Mouse (Mus musculus) intestine, postnatal 0 days (tissue): ENCODE measurements around the gene Ms4a5. TPM values are rescaled to one million over a fixed set of nuclear protein-coding genes. Genes with fewer than 3 reads are reported as not detected.
"Not testable (repeated sequence)": the region's sequence is repeated elsewhere in the genome, so short reads cannot be mapped to it uniquely, and the experiment has no call there.

ENCODE experiments used
- ATAC-seq: fragments of 200-750 bp; cut with Nextera tagmentation; 2 replicates; pipeline ENCODE4 v1.8.0; 2017; ENCODE audit warnings: mild to moderate bottlenecking, moderate TSS enrichment, moderate library complexity
- H3K27ac ChIP-seq: fragments of 300-500 bp; sonication (generic); 2 replicates; pipeline ENCODE4 v1.5.1; 2014; ENCODE audit warnings: mild to moderate bottlenecking, low read depth, low read length, moderate library complexity
- H3K27me3 ChIP-seq: fragments of 300-500 bp; sonication (generic); replicated peaks from 2 replicates; pipeline ENCODE4 v1.6.1; 2014; ENCODE audit warnings: low read length, mixed read lengths; ENCODE audit not compliant: control insufficient read depth, insufficient read depth
- H3K36me3 ChIP-seq: fragments of 300-500 bp; sonication (generic); 2 replicates; pipeline ENCODE4 v1.6.1; 2014; ENCODE audit warnings: mild to moderate bottlenecking, moderate library complexity; ENCODE audit not compliant: control insufficient read depth, insufficient read depth
- H3K4me1 ChIP-seq: fragments of 300-500 bp; sonication (generic); replicated peaks from 2 replicates; pipeline ENCODE4 v1.6.1; 2014; ENCODE audit warnings: antibody characterized with exemption, low read length, mixed read lengths; ENCODE audit not compliant: control insufficient read depth, insufficient read depth
- H3K4me2 ChIP-seq: fragments of 300-500 bp; sonication (generic); replicated peaks from 2 replicates; pipeline ENCODE4 v1.6.1; 2014; ENCODE audit warnings: low read depth, mild to moderate bottlenecking, moderate library complexity
- H3K4me3 ChIP-seq: fragments of 300-500 bp; sonication (generic); 2 replicates; pipeline ENCODE4 v1.5.1; 2014; ENCODE audit warnings: low read depth, low read length
- H3K9ac ChIP-seq: fragments of 300-500 bp; sonication (generic); 2 replicates; pipeline ENCODE4 v1.6.1; 2014; ENCODE audit warnings: mild to moderate bottlenecking, low read depth, low read length
- H3K9me3 ChIP-seq: fragments of 300-500 bp; sonication (generic); 2 replicates; pipeline ENCODE4 v1.6.1; 2016; ENCODE audit warnings: mixed run types; ENCODE audit not compliant: control insufficient read depth
- CTCF ChIP-seq: sonication (generic); IDR thresholded peaks from 2 replicates; pipeline ENCODE4 v1.5.1; 2016; ENCODE audit warnings: low read depth, mild to moderate bottlenecking, control low read depth, antibody characterized with exemption, moderate library complexity
- WGBS: fragments of 180-500 bp; shearing (Covaris S2); extraction: QIAGEN DNeasy Blood & Tissue Kit; methylation state at CpG from one replicate; pipeline ENCODE4 v1.1.7; 2014; 5-methylcytosine and 5-hydroxymethylcytosine counted together
- polyA plus RNA-seq: library from polyadenylated mRNA; unstranded; fragments of >200 nt; fragmentation: Nextera tagmentation; extraction: Ambion mirVana; gene quantifications from 2 replicates; pipeline ENCODE4 v1.2.1, GENCODE M21; 2015

Ms4a5 gene
- polyA plus RNA-seq = 0.23 TPM in 1 of 2 replicates, not detected in the other

- Histone ChIP-seq H3K9ac (no peak within 1 kb of the TSS), H3K4me2 (no peak within 1 kb of the TSS), H3K36me3 (no peaks in the 10 kb centered on the region), H3K27ac (no peak within 1 kb of the TSS), H3K4me3 (no peak within 1 kb of the TSS), H3K9me3 (no peaks in the 10 kb centered on the region), H3K4me1 (no peaks in the 10 kb centered on the region), H3K27me3 (no peaks in the 10 kb centered on the region)
- WGBS = 91% methylated on average over 2 of the region's 2 CpGs
- TF ChIP-seq CTCF = no peak
- ATAC-seq = no peak
Observed at GRCm38 (mm10) chr19:11283773-11284172, at the start of gene Ms4a5. Gene Ms4a5, minus strand, starts transcription at chr19:11283873.

DNA sequence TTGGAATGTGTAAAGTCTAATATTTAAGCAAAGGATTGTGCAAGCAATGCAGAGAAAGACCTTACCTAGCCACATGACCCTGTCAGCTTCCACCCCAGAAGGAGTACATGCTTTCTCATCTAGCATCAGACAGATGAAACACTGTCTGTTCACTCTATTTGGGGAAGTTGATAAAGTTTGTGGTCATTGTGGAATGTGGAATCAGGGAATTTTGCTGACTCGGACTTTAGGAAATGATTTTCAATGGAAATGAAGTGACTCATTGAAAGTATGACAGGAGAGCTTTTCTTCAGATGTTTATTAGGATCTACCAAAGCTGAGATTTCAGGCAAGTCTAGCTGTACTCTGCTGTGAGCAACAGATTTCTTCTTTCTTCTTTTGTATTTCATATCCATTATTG, 37.5 kb upstream of the Ms4a5 start:
- no peak overlapping the region for H3K27ac ChIP-seq
- 82% methylated on average over 1 of the region's 1 CpGs for WGBS
- ATAC-seq = no peak
- H3K36me3 ChIP-seq = no peaks in the 10 kb centered on the region
- TF ChIP-seq CTCF = no peak
- H3K9me3 ChIP-seq = 0 out of 2 replicates have a peak, but pooled peaks cover 3% of the 10 kb centered on the region
- H3K4me3 ChIP-seq = no peak overlapping the region
- H3K4me1 ChIP-seq = no peaks in the 10 kb centered on the region
- no peak overlapping the region for H3K9ac ChIP-seq
- no peak overlapping the region for H3K4me2 ChIP-seq
- no peaks in the 10 kb centered on the region for H3K27me3 ChIP-seq

DNA sequence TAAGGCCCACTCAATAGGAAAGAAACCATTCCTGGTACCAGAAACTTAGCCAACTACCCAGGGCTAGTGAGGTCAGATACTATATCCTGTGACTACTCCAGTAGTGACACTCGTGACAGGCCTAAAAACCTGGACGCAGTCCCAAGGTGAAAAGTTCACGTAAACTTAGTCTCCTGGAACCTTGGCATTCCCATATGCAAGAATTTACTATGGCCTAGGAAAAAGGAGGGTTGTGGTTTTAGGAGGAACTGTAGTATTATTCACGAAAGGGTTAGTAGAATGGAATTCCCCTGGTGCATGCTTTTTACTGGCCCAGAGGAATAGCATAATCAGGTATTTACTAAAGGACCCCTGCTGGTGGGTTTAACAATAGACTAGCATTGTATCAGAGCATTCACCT, 33.1 kb upstream of the Ms4a5 start:
- WGBS = 90% methylated on average over 4 of the region's 4 CpGs

GRCm38 (mm10) chr19:11314354-11314753, 30.7 kb upstream of the Ms4a5 start, which contains the start of gene Ms4a14:
Gene Ms4a14, minus strand, starts transcription at chr19:11314454.
- H3K4me2 ChIP-seq = no peak within 1 kb of the TSS
- H3K36me3 ChIP-seq = no peaks in the 10 kb centered on the region
- no peak for ATAC-seq
- H3K4me3 ChIP-seq = no peak within 1 kb of the TSS
- H3K9me3 ChIP-seq = 0 out of 2 replicates have a peak, but pooled peaks cover 3% of the 10 kb centered on the region
- no peaks in the 10 kb centered on the region for H3K4me1 ChIP-seq
- no peak for TF ChIP-seq CTCF
- H3K27me3 ChIP-seq = no peaks in the 10 kb centered on the region
- no peak within 1 kb of the TSS for H3K27ac ChIP-seq
- no peak within 1 kb of the TSS for H3K9ac ChIP-seq
- WGBS = 85% methylated on average over 1 of the region's 1 CpGs

More for the DNA sequence above, 33.1 kb upstream of the Ms4a5 start:
- Histone ChIP-seq H3K36me3 (no peaks in the 10 kb centered on the region), H3K27ac (no peak overlapping the region), H3K27me3 (no peaks in the 10 kb centered on the region), H3K9ac (no peak overlapping the region), H3K9me3 (0 out of 2 replicates have a peak, but pooled peaks cover 3% of the 10 kb centered on the region), H3K4me3 (no peak overlapping the region), H3K4me1 (no peaks in the 10 kb centered on the region), H3K4me2 (no peak overlapping the region)
- no peak for TF ChIP-seq CTCF
- no peak for ATAC-seq

GRCm38 (mm10) chr19:11308888-11309287, 25.2 kb upstream of the Ms4a5 start:
- Histone ChIP-seq H3K9ac (no peak overlapping the region), H3K9me3 (no peaks in the 10 kb centered on the region), H3K27ac (no peak overlapping the region), H3K4me1 (no peaks in the 10 kb centered on the region), H3K27me3 (no peaks in the 10 kb centered on the region), H3K4me3 (no peak overlapping the region), H3K4me2 (no peak overlapping the region), H3K36me3 (no peaks in the 10 kb centered on the region)
- no peak for ATAC-seq
- TF ChIP-seq CTCF = no peak

- not testable (repeated sequence) for H3K4me1 ChIP-seq, H3K27me3 ChIP-seq, H3K9ac ChIP-seq, H3K4me3 ChIP-seq, ATAC-seq, H3K36me3 ChIP-seq, H3K9me3 ChIP-seq, H3K27ac ChIP-seq, H3K4me2 ChIP-seq
- 60% methylated on average over 4 of the region's 4 CpGs for WGBS
Observed at GRCm38 (mm10) chr19:11299529-11299928, 15.9 kb upstream of the Ms4a5 start.

- Histone ChIP-seq H3K9ac (no peak overlapping the region), H3K36me3 (no peaks in the 10 kb centered on the region), H3K27ac (no peak overlapping the region), H3K4me2 (no peak overlapping the region), H3K4me3 (no peak overlapping the region), H3K9me3 (no peaks in the 10 kb centered on the region), H3K27me3 (no peaks in the 10 kb centered on the region), H3K4me1 (no peaks in the 10 kb centered on the region)
- no peak for TF ChIP-seq CTCF
- 67% methylated on average over 2 of the region's 2 CpGs for WGBS
- ATAC-seq = no peak
Observed at GRCm38 (mm10) chr19:11298939-11299338, 15.3 kb upstream of the Ms4a5 start.

DNA sequence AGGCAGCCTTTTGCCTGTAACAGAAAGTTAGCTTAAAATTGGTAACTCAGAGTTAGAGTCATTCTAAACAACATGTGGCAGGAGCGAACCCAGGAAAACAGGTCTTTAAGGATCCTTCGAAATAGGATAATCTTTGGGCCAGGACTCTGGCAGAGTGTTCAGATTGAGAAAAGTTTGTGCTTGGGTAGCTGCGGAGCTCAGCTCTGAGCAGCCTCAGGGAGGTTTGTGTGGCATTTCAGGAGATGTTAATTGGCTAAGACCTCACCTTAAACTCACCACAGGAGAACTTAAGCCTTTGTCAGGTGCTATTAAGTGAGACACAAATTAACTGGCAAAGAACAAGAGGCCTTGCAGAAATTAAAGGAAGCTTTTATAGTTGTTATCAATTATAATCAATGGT, 9.9 kb upstream of the Ms4a5 start:
- peak overlapping the region; percentile 72 for H3K4me2 ChIP-seq
- H3K4me3 ChIP-seq = not testable (repeated sequence)

More for the DNA sequence above, 9.9 kb upstream of the Ms4a5 start:
- WGBS = 19% methylated on average over 3 of the region's 3 CpGs
- H3K9ac ChIP-seq, H3K36me3 ChIP-seq, H3K27me3 ChIP-seq, H3K4me1 ChIP-seq, H3K9me3 ChIP-seq, ATAC-seq, H3K27ac ChIP-seq: not testable (repeated sequence)
